Mouse (Mus musculus): ENCODE measurements around the gene Slfn5. TPM values are rescaled to one million over a fixed set of nuclear protein-coding genes. Genes with fewer than 3 reads are reported as not detected.
"Not testable (repeated sequence)": the region's sequence is repeated elsewhere in the genome, so short reads cannot be mapped to it uniquely, and the experiment has no call there.

Gene Slfn5
- 10 to 100 TPM; 78.3 to 87.2 TPM for total RNA-seq (2021)
- long read RNA-seq, experiment 1, partial matches to known transcripts: 0 of 3 reads
- long read RNA-seq, experiment 1, other reads (novel, unspliced or antisense): 3 of 3 reads
- long read RNA-seq, experiment 2, partial matches to known transcripts: 0 of 2 reads
- long read RNA-seq, experiment 2, other reads (novel, unspliced or antisense): 2 of 2 reads

DNA sequence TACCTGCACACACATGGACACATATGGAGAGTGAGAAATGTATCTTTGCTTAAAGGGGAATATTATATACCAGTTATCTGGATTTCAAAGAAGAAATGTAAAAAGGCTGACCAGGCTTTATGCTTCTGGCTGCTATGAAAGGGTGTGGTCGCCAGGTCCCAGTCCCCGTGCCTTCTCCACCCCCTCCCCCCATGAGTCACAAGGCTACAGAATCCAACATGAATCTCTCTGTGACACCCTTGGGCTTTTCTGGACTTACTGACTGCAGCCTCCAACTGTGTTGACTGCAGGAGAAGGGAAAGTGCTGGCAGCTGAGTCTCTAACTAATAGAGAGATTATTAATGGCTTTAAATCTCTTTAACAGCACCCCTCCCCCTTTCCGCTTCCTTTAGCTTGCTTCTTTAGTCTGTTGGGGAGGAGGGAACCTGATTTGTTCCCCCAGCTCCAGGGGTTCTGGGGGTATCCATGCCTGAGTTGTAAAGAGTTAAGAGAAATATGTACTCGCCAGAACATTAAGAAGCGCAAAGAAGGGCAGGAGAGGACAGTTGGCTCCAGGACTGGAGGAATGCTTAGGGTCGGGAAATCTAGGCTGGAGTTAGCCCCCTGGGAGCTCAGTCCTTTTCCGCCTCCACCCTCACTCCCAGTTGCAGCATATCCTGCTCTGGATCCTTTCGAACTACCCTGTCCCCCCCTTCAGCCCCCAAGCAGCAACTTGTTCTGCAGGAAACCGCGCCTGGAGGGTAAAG is at the start of gene Slfn5:
Gene Slfn5, plus strand, starts transcription at position 614 of the 746 bp plus-strand sequence.
- DNase-seq: peak; percentile 67 to 70
- intact Hi-C loops (cut with DNase I): no loop called here

GRCm38 (mm10) chr11:82901606-82902310 is 49.4 kb upstream of the Slfn5 start:
- no peak for DNase-seq
- intact Hi-C loops (cut with DNase I): no loop called here

DNA sequence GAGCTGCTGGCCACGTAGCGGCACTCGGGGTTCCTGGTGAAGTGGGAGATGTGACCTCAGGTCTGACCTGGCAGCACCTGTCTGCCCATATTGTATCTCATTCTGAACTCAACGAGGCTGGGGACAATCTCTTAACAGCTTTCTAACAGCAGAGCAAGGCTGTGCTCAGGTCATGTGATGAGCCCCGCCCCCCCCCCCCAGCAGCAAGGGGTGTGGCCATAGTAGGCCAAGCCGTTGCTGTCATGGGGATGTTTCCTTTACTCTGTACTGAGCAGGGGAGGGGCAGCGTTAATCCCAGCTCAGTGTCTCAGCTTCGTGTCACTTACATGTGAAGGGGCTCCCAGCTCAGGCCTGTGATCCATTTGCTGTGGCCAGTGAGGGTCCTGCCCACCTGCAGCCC is 46.2 kb upstream of the Slfn5 start:
- DNase-seq: no peak

DNA sequence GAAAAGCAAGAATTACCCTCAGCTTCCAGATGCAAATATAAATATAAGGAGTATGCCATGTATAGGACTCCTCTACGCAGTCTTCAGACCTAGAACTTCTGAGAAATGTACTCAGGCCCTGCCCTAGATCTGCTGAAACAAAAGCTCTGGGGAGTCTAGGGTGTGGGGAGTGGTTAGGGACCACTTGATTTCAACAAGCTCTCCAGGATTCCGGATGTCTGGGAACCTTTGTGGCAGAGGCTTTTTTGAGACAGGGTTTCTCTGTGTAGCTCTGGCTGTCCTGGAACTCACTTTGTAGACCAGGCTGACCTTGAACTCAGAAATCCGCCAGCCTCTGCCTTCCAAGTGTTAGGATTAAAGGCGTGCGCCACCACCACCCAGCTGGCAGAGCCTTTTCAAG is 45.3 kb upstream of the Slfn5 start:
- intact Hi-C loops (cut with DNase I): no loop called here
- DNase-seq: no peak

More for the DNA sequence above, 46.2 kb upstream of the Slfn5 start:
- intact Hi-C loops (cut with DNase I): no loop called here

DNA sequence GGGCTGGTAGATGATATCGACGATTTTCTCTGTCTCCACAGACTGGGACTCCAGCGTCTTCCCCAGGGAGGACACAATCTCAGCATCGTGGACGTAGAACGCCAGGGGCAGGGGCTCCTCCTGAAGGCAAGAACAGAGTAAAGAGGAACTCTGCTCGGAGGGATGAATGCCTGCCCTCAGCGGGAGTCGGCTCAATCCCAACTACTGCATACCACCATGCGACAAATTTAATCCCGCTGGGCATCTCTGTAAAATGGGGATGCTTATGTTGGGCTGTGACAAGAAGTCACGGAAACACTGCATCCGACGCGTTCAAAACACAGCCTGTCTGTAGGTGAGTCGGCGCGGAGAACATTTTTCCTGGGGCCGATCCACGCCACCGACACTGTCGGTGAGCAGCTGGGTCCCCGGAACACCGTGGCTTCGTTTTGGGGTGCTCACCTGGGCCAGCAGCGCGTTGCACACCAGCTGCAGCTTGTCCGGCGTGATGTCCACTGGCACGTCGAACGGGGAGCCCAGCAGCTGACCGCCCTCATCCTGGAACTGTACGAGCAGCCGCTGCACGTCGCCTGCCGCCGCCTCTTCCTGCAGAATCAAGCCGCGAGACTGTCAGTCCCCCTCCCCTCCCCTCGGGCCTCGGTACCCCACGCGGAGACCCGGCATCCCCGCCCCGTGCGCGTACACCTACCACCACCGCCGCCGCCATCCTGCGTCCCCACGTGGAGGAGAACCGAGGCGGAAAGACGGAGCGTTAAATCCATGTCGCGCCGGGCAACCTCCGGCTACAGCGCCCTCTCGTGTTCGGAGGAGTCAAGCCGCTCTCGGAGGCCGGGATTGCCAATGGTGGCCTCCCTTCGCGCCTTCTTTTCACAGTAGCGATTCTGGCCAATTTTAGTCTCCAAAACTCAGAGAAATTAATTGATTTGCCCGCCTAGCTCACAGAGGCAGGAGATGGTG is 43.2 kb upstream of the Slfn5 start, which contains the start of gene Nle1:
Gene Nle1, minus strand, starts transcription at position 761 of the 957 bp plus-strand sequence.
- intact Hi-C loops (cut with DNase I): no loop called here
- DNase-seq: peak; percentile 93 to 98

- no peak for DNase-seq
- intact Hi-C loops (cut with DNase I): no loop called here
These were observed 42.5 kb upstream of the Slfn5 start for GRCm38 (mm10) chr11:82908608-82908989.

DNA sequence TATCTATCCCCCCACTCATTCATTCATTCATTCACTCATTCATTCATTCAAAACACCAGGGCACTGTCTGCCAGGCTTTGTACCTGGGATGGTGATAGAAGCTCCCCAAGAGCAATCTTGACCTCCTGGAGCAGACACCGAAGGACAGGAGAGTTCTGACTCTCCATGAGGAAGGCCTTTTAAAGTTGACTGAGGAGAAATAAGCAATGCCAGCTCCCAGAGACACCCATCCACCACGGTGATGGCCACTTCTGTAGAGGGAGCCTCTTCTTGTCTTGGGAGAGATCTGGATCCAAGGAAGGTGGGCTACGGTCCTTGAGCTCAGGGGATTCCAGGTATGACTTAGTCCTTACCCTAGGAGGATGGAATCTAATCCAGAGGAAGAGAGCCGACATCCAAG is 40.9 kb upstream of the Slfn5 start, which contains the start of gene Unc45b:
Gene Unc45b, plus strand, starts transcription at position 301 of the 400 bp plus-strand sequence.
- intact Hi-C loops (cut with DNase I): no loop called here
- no peak for DNase-seq

DNA sequence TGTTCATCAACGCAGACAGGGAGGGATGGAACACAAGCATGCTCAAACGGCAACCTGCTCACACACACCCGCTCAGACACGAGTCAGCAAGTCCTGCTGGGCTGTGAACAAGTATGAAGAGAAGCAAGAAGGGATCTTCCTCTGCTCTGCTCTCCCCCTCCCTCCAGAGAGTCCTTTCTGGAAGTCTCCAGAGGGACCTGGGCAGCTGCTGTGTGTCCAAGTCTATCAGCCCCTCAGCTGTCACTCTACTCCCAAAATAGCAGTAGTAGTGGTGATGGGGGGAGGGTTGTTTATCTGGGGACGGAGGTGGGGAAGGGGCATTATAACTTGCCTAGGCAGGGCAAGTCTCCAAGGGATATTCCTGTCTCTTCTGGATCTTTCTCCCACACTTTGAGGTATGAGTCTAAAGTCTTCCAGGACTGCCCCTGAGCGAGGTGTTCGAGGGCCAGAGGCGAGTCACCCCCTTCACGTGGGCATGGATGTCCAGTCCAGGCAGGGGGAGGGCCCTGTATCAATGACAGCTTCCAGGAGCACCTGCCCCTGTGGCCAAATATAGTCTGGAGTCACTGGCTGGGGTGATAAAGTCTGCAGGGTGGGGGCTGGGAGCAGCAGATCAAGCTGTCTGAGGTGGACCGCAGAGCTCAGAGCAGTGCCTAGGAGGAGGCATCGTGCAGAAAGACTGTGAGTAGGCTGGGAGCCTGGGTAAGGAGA is 40.3 kb upstream of the Slfn5 start:
- peak; percentile 65 to 70 for DNase-seq
- intact Hi-C loops (cut with DNase I): no loop called here

GRCm38 (mm10) chr11:82914711-82915352 is 36.3 kb upstream of the Slfn5 start:
- intact Hi-C loops (cut with DNase I): loop anchor here (1.0 to 5.0 kb wide), 3 partner anchors 44 to 282 kb away; no protein-coding TSS in a partner anchor
- DNase-seq: peak; percentile 81 to 86

GRCm38 (mm10) chr11:82920768-82921167 is 30.4 kb upstream of the Slfn5 start:
- DNase-seq: no peak
- intact Hi-C loops (cut with DNase I): no loop called here

GRCm38 (mm10) chr11:82921691-82922090 is 29.5 kb upstream of the Slfn5 start:
- intact Hi-C loops (cut with DNase I): no loop called here
- DNase-seq: no peak

DNA sequence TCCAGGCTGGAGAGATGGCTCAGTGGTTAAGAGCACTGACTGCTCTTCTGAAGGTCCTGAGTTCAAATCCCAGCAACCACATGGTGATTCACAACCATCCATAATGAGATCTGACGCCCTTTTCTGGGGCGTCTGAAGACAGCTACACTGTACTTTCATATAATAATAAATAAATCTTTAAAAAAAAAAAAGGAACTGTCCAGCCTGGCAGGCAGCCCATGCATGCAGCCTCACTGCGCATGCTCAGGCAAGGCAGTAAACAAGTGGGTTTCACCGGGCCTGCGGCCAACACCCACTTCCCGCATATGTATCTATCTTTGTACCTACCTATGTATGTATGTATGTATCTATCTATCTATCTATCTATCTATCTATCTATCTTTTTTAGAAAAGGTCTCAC is 27.2 kb upstream of the Slfn5 start:
- intact Hi-C loops (cut with DNase I): not testable (repeated sequence)

GRCm38 (mm10) chr11:82928897-82929632 is 22.1 kb upstream of the Slfn5 start:
- peak in 1 of 2 experiments; percentile 14 for DNase-seq
- intact Hi-C loops (cut with DNase I): no loop called here

More for the DNA sequence above, 27.2 kb upstream of the Slfn5 start:
- DNase-seq: not testable (repeated sequence)

DNA sequence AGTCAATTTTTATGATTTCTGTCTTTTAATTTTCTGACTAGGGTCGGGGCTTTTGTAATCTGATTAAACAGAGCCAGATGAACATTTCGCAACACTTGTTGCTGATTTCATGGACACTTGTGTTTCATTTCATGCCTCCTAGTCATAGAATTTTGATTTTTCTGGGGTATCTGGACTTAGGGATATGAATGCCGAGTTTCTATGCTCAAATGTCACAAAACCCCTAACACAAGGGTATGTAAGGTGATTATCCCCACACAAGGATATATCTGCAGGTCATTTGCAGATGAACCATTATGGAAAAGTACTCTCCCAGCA is 21.6 kb upstream of the Slfn5 start:
- DNase-seq: no peak
- intact Hi-C loops (cut with DNase I): no loop called here

- intact Hi-C loops (cut with DNase I): not testable (repeated sequence)
- DNase-seq: peak in 1 of 2 experiments; percentile 41
These were observed 20.7 kb upstream of the Slfn5 start for GRCm38 (mm10) chr11:82930391-82930955.

DNA sequence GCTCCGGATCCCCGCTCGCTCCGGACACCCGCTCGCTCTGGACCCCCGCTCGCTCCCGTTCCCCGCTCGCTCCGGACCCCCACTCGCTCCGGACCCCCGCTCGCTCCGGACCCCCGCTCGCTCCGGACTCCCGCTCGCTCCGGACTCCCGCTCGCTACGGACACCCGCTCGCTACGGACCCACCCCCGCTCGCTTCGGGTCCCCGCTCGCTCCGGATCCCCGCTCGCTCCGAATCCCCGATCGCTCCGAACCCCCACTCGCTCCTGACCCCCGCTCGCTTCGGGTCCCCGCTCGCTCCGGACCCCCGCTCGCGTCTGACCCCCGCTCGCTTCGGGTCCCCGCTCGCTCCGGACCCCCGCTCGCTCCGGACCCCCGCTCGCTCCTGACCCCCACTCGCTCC is 20.0 kb upstream of the Slfn5 start:
- DNase-seq; intact Hi-C loops (cut with DNase I): not testable (repeated sequence)

GRCm38 (mm10) chr11:82931671-82932450 is 19.3 kb upstream of the Slfn5 start:
- DNase-seq: peak in 1 of 2 experiments; percentile 40
- intact Hi-C loops (cut with DNase I): loop anchor here (2.0 kb wide), 1 partner anchor 15 kb away; no protein-coding TSS in a partner anchor

All from heart, postnatal 14 days (tissue).